Mouse (Mus musculus): Measurements from ENCODE around the gene Atp6v1g3. TPM values are rescaled to one million over a fixed set of nuclear protein-coding genes. Genes with fewer than 3 reads are reported as not detected.

Gene Atp6v1g3
- not detected in 2 replicates for polyA plus RNA-seq (2015; fragmentation: Nextera tagmentation; extraction: Ambion mirVana)

DNA sequence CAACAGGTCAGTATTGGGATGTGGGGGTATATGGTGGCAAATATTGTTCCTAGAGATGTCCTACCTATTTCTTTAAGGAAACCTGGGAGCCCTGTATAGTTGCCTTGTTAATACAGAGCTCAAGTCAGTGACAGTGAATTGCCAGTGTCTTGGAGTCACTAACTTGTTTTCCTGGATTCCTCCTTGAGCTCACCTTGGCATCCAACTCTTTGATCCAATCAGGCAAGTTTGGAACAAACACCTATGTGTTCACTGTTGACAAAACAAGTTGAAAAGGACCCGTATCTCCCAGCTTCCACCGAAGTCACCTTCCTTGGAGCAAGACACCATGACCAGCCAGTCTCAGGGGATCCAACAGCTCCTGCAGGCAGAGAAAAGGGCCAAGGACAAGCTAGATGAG is at the start of gene Atp6v1g3:
Atp6v1g3 (plus strand) TSS at position 301 of the 400 bp plus-strand sequence.
- WGBS (ENCODE audit: insufficient replicate concordance), result 89% methylated on average over 2 of the region's 2 CpGs

GRCm38 (mm10) chr1:138233051-138233450 is 40.5 kb upstream of the Atp6v1g3 start:
- no peak for ATAC-seq
- peaks cover 2% of the 10 kb centered on the region for H3K9me3 ChIP-seq (ENCODE audit: low read length)
- TF ChIP-seq CTCF (IDR thresholded peaks at IDR 0.05; ENCODE audit: low read depth) (no peak), EP300 (IDR thresholded peaks at IDR 0.05; ENCODE audit: low read depth) (no peak)
- H3K4me1 ChIP-seq (ENCODE audit: insufficient read depth), result no peaks in the 10 kb centered on the region
- no peak for DNase-seq
- H3K4me3 ChIP-seq (ENCODE audit: low read depth, low read length), result no peak overlapping the region
- no peaks in the 10 kb centered on the region for H3K27me3 ChIP-seq (ENCODE audit: insufficient read depth, low read length)
- no peak overlapping the region for H3K9ac ChIP-seq (replicated peaks)
- H3K27ac ChIP-seq (ENCODE audit: low read depth), result no peak overlapping the region
- no peak overlapping the region for H3K4me2 ChIP-seq (ENCODE audit: low read depth, low read length)
- no peaks in the 10 kb centered on the region for H3K36me3 ChIP-seq (replicated peaks; ENCODE audit: insufficient read depth, low read length)

More for the DNA sequence above, at the start of gene Atp6v1g3:
- TF ChIP-seq EP300 (IDR thresholded peaks at IDR 0.05; ENCODE audit: low read depth) (no peak), CTCF (IDR thresholded peaks at IDR 0.05; ENCODE audit: low read depth) (no peak)
- H3K9me3 ChIP-seq (ENCODE audit: low read length), result no peaks in the 10 kb centered on the region
- no peak for ATAC-seq
- H3K4me3 ChIP-seq (ENCODE audit: low read depth, low read length), result no peak within 1 kb of the TSS
- no peaks in the 10 kb centered on the region for H3K27me3 ChIP-seq (ENCODE audit: insufficient read depth, low read length)
- no peaks in the 10 kb centered on the region for H3K36me3 ChIP-seq (replicated peaks; ENCODE audit: insufficient read depth, low read length)
- DNase-seq, result no peak
- H3K4me2 ChIP-seq (ENCODE audit: low read depth, low read length), result no peak within 1 kb of the TSS
- H3K27ac ChIP-seq (ENCODE audit: low read depth), result no peak within 1 kb of the TSS
- no peak within 1 kb of the TSS for H3K9ac ChIP-seq (replicated peaks)
- no peaks in the 10 kb centered on the region for H3K4me1 ChIP-seq (ENCODE audit: insufficient read depth)

DNA sequence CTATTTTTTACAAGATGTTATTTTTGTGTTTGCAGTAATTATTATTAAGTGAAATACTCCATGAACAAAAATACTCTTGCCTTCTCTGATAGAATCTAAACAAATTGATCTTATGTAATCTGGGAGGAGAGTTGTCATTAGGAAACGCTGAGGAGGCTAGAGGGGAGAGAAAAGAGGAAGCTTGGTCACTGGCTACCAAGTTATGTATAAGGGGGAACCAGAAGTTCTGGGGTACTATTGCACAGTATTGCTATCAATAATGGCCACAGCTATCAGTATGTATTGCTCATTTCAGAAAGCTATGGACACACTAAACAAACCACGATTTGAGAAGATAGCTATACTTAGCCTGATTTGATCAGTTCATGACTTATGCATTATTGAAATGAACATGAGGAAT is 36.3 kb upstream of the Atp6v1g3 start:
- no peak for TF ChIP-seq CTCF (IDR thresholded peaks at IDR 0.05; ENCODE audit: low read depth)
- TF ChIP-seq EP300 (IDR thresholded peaks at IDR 0.05; ENCODE audit: low read depth), result no peak
- Histone ChIP-seq H3K4me2 (ENCODE audit: low read depth, low read length) (no peak overlapping the region), H3K9ac (replicated peaks) (no peak overlapping the region), H3K4me3 (ENCODE audit: low read depth, low read length) (no peak overlapping the region), H3K27me3 (ENCODE audit: insufficient read depth, low read length) (no peaks in the 10 kb centered on the region), H3K9me3 (ENCODE audit: low read length) (no peaks in the 10 kb centered on the region), H3K36me3 (replicated peaks; ENCODE audit: insufficient read depth, low read length) (no peaks in the 10 kb centered on the region), H3K4me1 (ENCODE audit: insufficient read depth) (no peaks in the 10 kb centered on the region), H3K27ac (ENCODE audit: low read depth) (no peak overlapping the region)
- DNase-seq, result no peak
- 48% methylated on average over 2 of the region's 2 CpGs for WGBS (ENCODE audit: insufficient replicate concordance)
- no peak for ATAC-seq

- Histone ChIP-seq H3K4me2 (ENCODE audit: low read depth, low read length) (no peak overlapping the region), H3K27me3 (ENCODE audit: insufficient read depth, low read length) (no peaks in the 10 kb centered on the region), H3K9ac (replicated peaks) (no peak overlapping the region), H3K4me3 (ENCODE audit: low read depth, low read length) (no peak overlapping the region), H3K4me1 (ENCODE audit: insufficient read depth) (no peaks in the 10 kb centered on the region), H3K27ac (ENCODE audit: low read depth) (no peak overlapping the region), H3K9me3 (ENCODE audit: low read length) (no peaks in the 10 kb centered on the region; the same call in 1 of the 2 replicates), H3K36me3 (replicated peaks; ENCODE audit: insufficient read depth, low read length) (no peaks in the 10 kb centered on the region)
- DNase-seq (no peak), ATAC-seq (peak; percentile 25; the same call in 1 of the 2 replicates)
- TF ChIP-seq CTCF (IDR thresholded peaks at IDR 0.05; ENCODE audit: low read depth), result no peak
- no peak for TF ChIP-seq EP300 (IDR thresholded peaks at IDR 0.05; ENCODE audit: low read depth)
- WGBS (ENCODE audit: insufficient replicate concordance), result 44% methylated on average over 5 of the region's 5 CpGs
These were observed 29.6 kb upstream of the Atp6v1g3 start for GRCm38 (mm10) chr1:138243947-138244346.

DNA sequence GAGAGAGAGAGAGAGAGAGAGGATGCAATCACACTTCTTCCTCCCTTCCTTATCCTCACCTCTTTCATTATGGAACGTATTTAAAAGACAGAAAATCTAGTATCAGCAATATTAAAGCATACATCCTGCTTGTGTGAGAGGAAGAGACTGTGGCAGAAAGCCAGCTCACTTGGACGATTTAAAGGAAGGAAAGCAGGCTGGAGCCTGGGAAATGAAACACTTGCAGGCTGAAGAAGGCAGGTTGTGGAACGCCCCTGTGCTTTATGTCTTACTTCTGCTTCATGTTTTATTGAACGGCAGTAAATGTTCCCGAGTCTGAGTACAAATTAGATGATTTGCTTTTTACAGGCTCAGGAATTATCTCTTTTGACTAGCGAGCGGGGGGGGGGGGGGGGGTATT is 29.1 kb upstream of the Atp6v1g3 start:
- Histone ChIP-seq H3K27me3 (ENCODE audit: insufficient read depth, low read length) (no peaks in the 10 kb centered on the region), H3K36me3 (replicated peaks; ENCODE audit: insufficient read depth, low read length) (no peaks in the 10 kb centered on the region), H3K4me3 (ENCODE audit: low read depth, low read length) (no peak overlapping the region), H3K27ac (ENCODE audit: low read depth) (0 out of 2 replicates have a peak overlapping the region, but pooled peaks have one; percentile 26), H3K4me2 (ENCODE audit: low read depth, low read length) (no peak overlapping the region), H3K9ac (replicated peaks) (no peak overlapping the region), H3K9me3 (ENCODE audit: low read length) (no peaks in the 10 kb centered on the region; the same call in 1 of the 2 replicates), H3K4me1 (ENCODE audit: insufficient read depth) (no peaks in the 10 kb centered on the region)
- DNase-seq (no peak), ATAC-seq (no peak)
- 36% methylated on average over 7 of the region's 7 CpGs for WGBS (ENCODE audit: insufficient replicate concordance)
- TF ChIP-seq EP300 (IDR thresholded peaks at IDR 0.05; ENCODE audit: low read depth) (no peak), CTCF (IDR thresholded peaks at IDR 0.05; ENCODE audit: low read depth) (no peak)

DNA sequence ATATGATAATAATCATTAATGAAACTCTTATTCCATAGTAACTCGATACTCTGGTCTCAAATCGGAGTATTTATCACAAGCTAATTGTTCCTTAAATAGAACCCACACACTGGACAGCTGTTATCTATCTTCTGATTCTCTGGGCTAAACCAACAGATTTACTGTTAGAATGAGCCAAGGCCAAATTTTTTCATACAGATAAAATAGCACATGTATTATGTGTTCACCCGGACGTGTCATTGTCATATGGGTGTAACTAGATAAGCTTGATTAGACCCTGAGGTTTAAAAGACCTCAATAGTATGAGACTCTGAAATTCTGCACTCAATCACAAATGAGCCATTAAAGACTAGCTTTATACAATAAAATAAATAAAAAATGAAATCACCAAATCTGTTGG is 28.4 kb upstream of the Atp6v1g3 start:
- ATAC-seq (no peak), DNase-seq (no peak)
- H3K4me2 ChIP-seq (ENCODE audit: low read depth, low read length), result no peak overlapping the region
- no peak overlapping the region for H3K4me3 ChIP-seq (ENCODE audit: low read depth, low read length)
- 59% methylated on average over 4 of the region's 4 CpGs for WGBS (ENCODE audit: insufficient replicate concordance)
- no peaks in the 10 kb centered on the region for H3K27me3 ChIP-seq (ENCODE audit: insufficient read depth, low read length)
- H3K9ac ChIP-seq (replicated peaks), result no peak overlapping the region
- TF ChIP-seq EP300 (IDR thresholded peaks at IDR 0.05; ENCODE audit: low read depth) (no peak), CTCF (IDR thresholded peaks at IDR 0.05; ENCODE audit: low read depth) (no peak)
- H3K9me3 ChIP-seq (ENCODE audit: low read length), result no peaks in the 10 kb centered on the region; the same call in 1 of the 2 replicates
- H3K36me3 ChIP-seq (replicated peaks; ENCODE audit: insufficient read depth, low read length), result no peaks in the 10 kb centered on the region
- no peak overlapping the region for H3K27ac ChIP-seq (ENCODE audit: low read depth)
- H3K4me1 ChIP-seq (ENCODE audit: insufficient read depth), result no peaks in the 10 kb centered on the region

GRCm38 (mm10) chr1:138245533-138245932 is 28.0 kb upstream of the Atp6v1g3 start:
- no peak overlapping the region for H3K4me2 ChIP-seq (ENCODE audit: low read depth, low read length)
- H3K27ac ChIP-seq (ENCODE audit: low read depth), result no peak overlapping the region
- no peaks in the 10 kb centered on the region for H3K27me3 ChIP-seq (ENCODE audit: insufficient read depth, low read length)
- no peaks in the 10 kb centered on the region for H3K4me1 ChIP-seq (ENCODE audit: insufficient read depth)
- H3K36me3 ChIP-seq (replicated peaks; ENCODE audit: insufficient read depth, low read length), result no peaks in the 10 kb centered on the region
- H3K4me3 ChIP-seq (ENCODE audit: low read depth, low read length), result no peak overlapping the region
- TF ChIP-seq EP300 (IDR thresholded peaks at IDR 0.05; ENCODE audit: low read depth), result no peak
- no peak for TF ChIP-seq CTCF (IDR thresholded peaks at IDR 0.05; ENCODE audit: low read depth)
- WGBS (ENCODE audit: insufficient replicate concordance), result 81% methylated on average over 3 of the region's 3 CpGs
- DNase-seq (no peak), ATAC-seq (no peak)
- H3K9me3 ChIP-seq (ENCODE audit: low read length), result no peaks in the 10 kb centered on the region; the same call in 1 of the 2 replicates
- H3K9ac ChIP-seq (replicated peaks), result no peak overlapping the region

All from liver, postnatal 0 days (tissue).